9 mouse cellular contexts compared by ENCODE assay signal in the genomic region with DNA sequence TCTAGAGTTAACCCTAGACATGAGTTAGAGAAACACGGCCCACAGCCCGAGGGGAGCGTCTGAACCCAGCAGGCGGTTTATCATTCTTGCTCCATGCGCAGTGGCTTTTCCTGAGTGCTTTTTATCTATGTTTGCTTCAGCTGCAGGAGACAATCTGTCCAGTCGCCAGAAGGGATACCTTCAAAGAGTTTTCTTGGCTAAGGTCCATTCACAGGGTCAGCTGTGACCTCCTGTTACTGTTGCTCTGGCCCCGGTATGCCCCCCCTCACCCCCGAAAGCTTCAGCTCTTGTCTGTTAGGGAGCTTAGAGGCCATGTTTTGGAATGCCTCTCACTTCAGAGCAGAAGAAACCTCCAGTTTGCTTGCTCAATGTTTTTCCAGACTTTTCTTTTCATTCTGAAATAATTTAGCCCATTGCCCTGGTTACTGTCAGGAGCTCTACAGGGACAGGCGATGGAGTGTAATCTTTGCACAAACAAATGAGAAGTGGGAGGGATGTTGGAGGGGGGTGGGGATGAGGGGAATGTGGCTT. TPM values are rescaled to one million over a fixed set of nuclear protein-coding genes. Genes with fewer than 3 reads are reported as not detected.
DNase-seq lines count a peak whose midpoint lies in the region; ATAC-seq and TF ChIP-seq lines count a peak whose summit lies in the region.
"Had no signal": no experiment of that assay in that cellular context is flagged by ENCODE, and none has a peak within 500 bp of the region (broad histone marks: within the 10 kb centered on the region; RNA-seq: fewer than 3 reads in every experiment).

No protein-coding gene starts in this region.

- ATAC-seq in embryonic facial prominence, embryonic 14.5 days (ENCODE audit: low read depth): no peak
- no peak for ATAC-seq in stomach, postnatal 0 days (ENCODE audit: low FRiP score, low TSS enrichment)
- no peak for ATAC-seq in frontal cortex, adult (ENCODE audit: low TSS enrichment)

- H3K9me3 ChIP-seq in embryonic facial prominence, embryonic 14.5 days (ENCODE audit: control insufficient read depth, low read length): no peaks in the 10 kb centered on the region
- no peaks in the 10 kb centered on the region for H3K9me3 ChIP-seq in embryonic facial prominence, embryonic 10.5 days
- H3K9me3 ChIP-seq in stomach, postnatal 0 days (ENCODE audit: control insufficient read depth, low read length): no peaks in the 10 kb centered on the region

- H3K9ac ChIP-seq in embryonic facial prominence, embryonic 14.5 days (ENCODE audit: low read depth, low read length): no peak overlapping the region
- no peak overlapping the region for H3K9ac ChIP-seq in stomach, postnatal 0 days (ENCODE audit: low read length)

- H3K27me3 ChIP-seq in embryonic facial prominence, embryonic 14.5 days (replicated peaks; ENCODE audit: control insufficient read depth, insufficient read depth, low read length): no peaks in the 10 kb centered on the region
- no peaks in the 10 kb centered on the region for H3K27me3 ChIP-seq in embryonic facial prominence, embryonic 10.5 days (replicated peaks; ENCODE audit: low read depth, poor library complexity, severe bottlenecking)
- no peaks in the 10 kb centered on the region for H3K27me3 ChIP-seq in stomach, postnatal 0 days (ENCODE audit: control insufficient read depth, insufficient read depth, low read length)

- no peak for TF ChIP-seq CTCF in stomach, postnatal 0 days (IDR thresholded peaks at IDR 0.05; ENCODE audit: low read depth)

- H3K27ac ChIP-seq in embryonic facial prominence, embryonic 14.5 days (replicated peaks; ENCODE audit: low read depth, low read length): no peak overlapping the region; the same call in 1 of the 2 replicates
- H3K27ac ChIP-seq in embryonic facial prominence, embryonic 10.5 days (replicated peaks): no peak overlapping the region
- H3K27ac ChIP-seq in stomach, postnatal 0 days (replicated peaks): peak overlapping the region; percentile 18; the same call in 1 of the 2 replicates

- H3K4me3 ChIP-seq in embryonic facial prominence, embryonic 14.5 days (ENCODE audit: low read depth, low read length): no peak overlapping the region
- H3K4me3 ChIP-seq in embryonic facial prominence, embryonic 10.5 days: no peak overlapping the region
- H3K4me3 ChIP-seq in stomach, postnatal 0 days (ENCODE audit: low read depth, low read length): no peak overlapping the region

- H3K4me1 ChIP-seq in embryonic facial prominence, embryonic 14.5 days (ENCODE audit: control insufficient read depth, insufficient read depth, low read length): no peaks in the 10 kb centered on the region
- H3K4me1 ChIP-seq in embryonic facial prominence, embryonic 10.5 days: peaks cover 4% of the 10 kb centered on the region
- H3K4me1 ChIP-seq in stomach, postnatal 0 days (replicated peaks; ENCODE audit: control insufficient read depth, insufficient read depth): no peaks in the 10 kb centered on the region

- H3K36me3 ChIP-seq in embryonic facial prominence, embryonic 14.5 days (ENCODE audit: control insufficient read depth, insufficient read depth, low read length): no peaks in the 10 kb centered on the region
- no peaks in the 10 kb centered on the region for H3K36me3 ChIP-seq in embryonic facial prominence, embryonic 10.5 days (replicated peaks)
- H3K36me3 ChIP-seq in stomach, postnatal 0 days (ENCODE audit: control insufficient read depth, insufficient read depth, low read length): no peaks in the 10 kb centered on the region

- peak; percentile 31 for DNase-seq in embryonic facial prominence, embryonic 14.5 days (ENCODE audit: low spot score)
- DNase-seq in embryonic facial prominence, embryonic 10.5 days (ENCODE audit: low spot score): no peak
- DNase-seq in ovary, adult 18-20 months (ENCODE audit: low spot score): peak; percentile 2
- no peak for DNase-seq in ovary, postnatal 14 days (ENCODE audit: low spot score)
- DNase-seq in liver: peak; percentile 81
- DNase-seq in stomach, postnatal 0 days (ENCODE audit: low spot score): no peak
- DNase-seq in thymus, postnatal 4 days: no peak
- DNase-seq: layer of hippocampus, adult 9-11 months had no signal

- H3K4me2 ChIP-seq in embryonic facial prominence, embryonic 14.5 days (ENCODE audit: low read depth, low read length): no peak overlapping the region
- no peak overlapping the region for H3K4me2 ChIP-seq in stomach, postnatal 0 days (replicated peaks; ENCODE audit: low read depth)

- no peak for TF ChIP-seq EP300 in stomach, postnatal 0 days (optimal IDR thresholded peaks at IDR 0.05)

- WGBS in embryonic facial prominence, embryonic 14.5 days: 50% methylated on average over 9 of the region's 9 CpGs
- WGBS in embryonic facial prominence, embryonic 10.5 days: 70% methylated on average over 9 of the region's 9 CpGs
- WGBS in stomach, postnatal 0 days: 13% methylated on average over 9 of the region's 9 CpGs

RNA-seq across cellular contexts. Expression of gene Slc1a3, which starts 51.2 kb away (rescaled TPM):
- 32.8 and 36.5 TPM in 2 replicates for polyA plus RNA-seq in embryonic facial prominence, embryonic 14.5 days (2014; fragmentation: Nextera tagmentation; extraction: Ambion mirVana)
- polyA plus RNA-seq in embryonic facial prominence, embryonic 10.5 days (2016; fragmentation: Nextera tagmentation; extraction: Ambion mirVana): 24.2 and 25.7 TPM in 2 replicates
- 4.8 and 5.6 TPM in 2 replicates for polyA plus RNA-seq in stomach, postnatal 0 days (2015; fragmentation: Nextera tagmentation; extraction: Ambion mirVana)

Comparison
In these comparisons a context has a peak if more than half of its experiments do, and no peak if none do; other contexts are left out.
1. DNase-seq: peak in embryonic facial prominence, embryonic 14.5 days (single experiment), ovary, adult 18-20 months (single experiment) and liver (single experiment); none in embryonic facial prominence, embryonic 10.5 days (single experiment), ovary, postnatal 14 days (single experiment), stomach, postnatal 0 days (single experiment) and thymus, postnatal 4 days (single experiment).